Comparison of ENCODE assay signal across 10 mouse cellular contexts in the genomic region with DNA sequence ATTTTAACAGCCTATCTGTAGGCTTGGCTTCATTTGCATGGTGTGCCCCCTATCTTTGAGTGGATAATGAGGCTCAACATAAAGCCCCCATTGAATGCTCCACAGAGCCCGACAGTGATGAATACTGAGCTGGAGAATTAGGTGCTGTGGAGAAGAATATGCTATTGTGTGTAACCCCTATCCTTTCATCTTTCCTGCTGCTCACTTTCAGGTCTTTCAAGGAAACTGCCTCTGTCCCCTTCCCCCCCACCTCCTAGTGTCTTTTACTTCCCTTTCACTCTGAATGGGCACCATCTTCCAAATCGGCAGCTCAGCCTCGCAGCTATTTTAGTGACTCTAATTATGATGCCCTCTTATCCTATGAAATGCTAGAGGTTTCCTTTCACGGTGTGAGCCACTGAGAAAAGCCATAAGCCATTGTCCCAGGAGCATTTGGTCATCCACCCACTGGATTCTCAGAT.
DNase-seq lines count a peak whose midpoint lies in the region; ATAC-seq and TF ChIP-seq lines count a peak whose summit lies in the region.
"Had no signal": no experiment of that assay in that cellular context is flagged by ENCODE, and none has a peak within 500 bp of the region (broad histone marks: within the 10 kb centered on the region; RNA-seq: fewer than 3 reads in every experiment).

No protein-coding gene starts in this region.

- no peak for DNase-seq in kidney, adult 8-10 months
- DNase-seq in testis, postnatal 10 days (ENCODE audit: low spot score): no peak
- no peak for DNase-seq in adrenal gland, adult 8-10 months
- DNase-seq in cerebellum, adult 11-12 months: no peak

- WGBS in kidney, embryonic 15.5 days: 6% methylated on average over 4 of the region's 4 CpGs
- WGBS in hindbrain, embryonic 13.5 days: 4% methylated on average over 4 of the region's 4 CpGs
- WGBS in neural tube, embryonic 13.5 days: 0% methylated on average over 4 of the region's 4 CpGs

- H3K27me3 ChIP-seq in kidney, embryonic 15.5 days: no peaks in the 10 kb centered on the region
- H3K27me3 ChIP-seq in hindbrain, embryonic 13.5 days: peaks cover 73% of the 10 kb centered on the region
- H3K27me3 ChIP-seq in neural tube, embryonic 13.5 days: peaks cover 85% of the 10 kb centered on the region
- H3K27me3 ChIP-seq: limb, embryonic 15.5 days had no signal

- no peak overlapping the region for H3K9ac ChIP-seq in kidney, embryonic 15.5 days
- H3K9ac ChIP-seq in hindbrain, embryonic 13.5 days: no peak overlapping the region
- no peak overlapping the region for H3K9ac ChIP-seq in neural tube, embryonic 13.5 days
- H3K9ac ChIP-seq: limb, embryonic 15.5 days had no signal

- TF ChIP-seq POLR2A in embryonic fibroblast, embryonic 13.5 days (IDR thresholded peaks at IDR 0.05; ENCODE audit: low read depth, low read length): no peak

- H3K9me3 ChIP-seq in kidney, embryonic 15.5 days (replicated peaks): no peaks in the 10 kb centered on the region
- H3K9me3 ChIP-seq in hindbrain, embryonic 13.5 days: no peaks in the 10 kb centered on the region
- H3K9me3 ChIP-seq in neural tube, embryonic 13.5 days: no peaks in the 10 kb centered on the region
- H3K9me3 ChIP-seq: limb, embryonic 15.5 days had no signal

- no peak for TF ChIP-seq CTCF in embryonic fibroblast, embryonic 13.5 days (IDR thresholded peaks at IDR 0.05; ENCODE audit: borderline replicate concordance, insufficient read depth, low read length)

- no peaks in the 10 kb centered on the region for H3K36me3 ChIP-seq in kidney, embryonic 15.5 days
- no peaks in the 10 kb centered on the region for H3K36me3 ChIP-seq in hindbrain, embryonic 13.5 days
- H3K36me3 ChIP-seq in neural tube, embryonic 13.5 days: no peaks in the 10 kb centered on the region
- H3K36me3 ChIP-seq: limb, embryonic 15.5 days had no signal

- H3K4me2 ChIP-seq in kidney, embryonic 15.5 days: peak overlapping the region; percentile 17; the same call in 1 of the 2 replicates
- peak overlapping the region; percentile 45 for H3K4me2 ChIP-seq in hindbrain, embryonic 13.5 days
- peak overlapping the region; percentile 46 for H3K4me2 ChIP-seq in neural tube, embryonic 13.5 days
- H3K4me2 ChIP-seq: limb, embryonic 15.5 days had no signal

- peaks cover 16% of the 10 kb centered on the region for H3K4me1 ChIP-seq in kidney, embryonic 15.5 days
- peaks cover 4% of the 10 kb centered on the region; the same call in 1 of the 2 replicates for H3K4me1 ChIP-seq in embryonic fibroblast, embryonic 13.5 days (ENCODE audit: control insufficient read depth, insufficient read depth, low read length)
- peaks cover 25% of the 10 kb centered on the region for H3K4me1 ChIP-seq in hindbrain, embryonic 13.5 days (replicated peaks)
- H3K4me1 ChIP-seq in neural tube, embryonic 13.5 days (replicated peaks): peaks cover 28% of the 10 kb centered on the region

- H3K27ac ChIP-seq in kidney, embryonic 15.5 days: no peak overlapping the region
- H3K27ac ChIP-seq in embryonic fibroblast, embryonic 13.5 days (ENCODE audit: insufficient read depth, low read length): peak overlapping the region; percentile 83
- H3K27ac ChIP-seq in hindbrain, embryonic 13.5 days: peak overlapping the region; percentile 66
- H3K27ac ChIP-seq in neural tube, embryonic 13.5 days (replicated peaks): no peak overlapping the region
- H3K27ac ChIP-seq: limb, embryonic 15.5 days had no signal

- no peak overlapping the region for H3K4me3 ChIP-seq in kidney, embryonic 15.5 days (replicated peaks)
- no peak overlapping the region for H3K4me3 ChIP-seq in embryonic fibroblast, embryonic 13.5 days (ENCODE audit: insufficient read depth, low read length)
- peak overlapping the region; percentile 19; the same call in 1 of the 2 replicates for H3K4me3 ChIP-seq in hindbrain, embryonic 13.5 days
- H3K4me3 ChIP-seq in neural tube, embryonic 13.5 days: peak overlapping the region; percentile 14
- H3K4me3 ChIP-seq: limb, embryonic 15.5 days had no signal

- no peak for ATAC-seq in kidney, embryonic 15.5 days (replicated peaks; ENCODE audit: low FRiP score)
- peak; percentile 89 for ATAC-seq in hindbrain, embryonic 13.5 days (ENCODE audit: low FRiP score)
- ATAC-seq in neural tube, embryonic 13.5 days (ENCODE audit: low read depth): peak; percentile 84
- ATAC-seq: activated CD4-positive, CD25-positive, alpha-beta regulatory T cell, adult 4 months had no signal

Comparison
In these comparisons a context has a peak if more than half of its experiments do, and no peak if none do; other contexts are left out.
1. H3K27ac ChIP-seq: peak in embryonic fibroblast, embryonic 13.5 days (single experiment) and hindbrain, embryonic 13.5 days (single experiment); none in kidney, embryonic 15.5 days (single experiment) and neural tube, embryonic 13.5 days (single experiment).
2. H3K4me3 ChIP-seq: peak in hindbrain, embryonic 13.5 days (single experiment) and neural tube, embryonic 13.5 days (single experiment); none in kidney, embryonic 15.5 days (single experiment) and embryonic fibroblast, embryonic 13.5 days (single experiment).
3. Peak in every context shown above with its lines, with median percentiles within 50 percentile points of each other: H3K4me2 ChIP-seq.